Mouse (Mus musculus) neural tube, embryonic 11.5 days (tissue): ENCODE measurements around the gene Map3k14. TPM values are rescaled to one million over a fixed set of nuclear protein-coding genes. Genes with fewer than 3 reads are reported as not detected.

Experiments
- ATAC-seq: fragments of 200-750 bp; cut with Nextera tagmentation; 2 replicates; pipeline ENCODE4 v1.8.0; 2017; ENCODE audit warnings: moderate number of reproducible peaks, mild to moderate bottlenecking, moderate TSS enrichment, moderate library complexity; ENCODE audit not compliant: insufficient read depth, low FRiP score, low TSS enrichment
- DNase-seq: peaks from one replicate; pipeline ENCODE4 v3.0.0-alpha.2; 2015; ENCODE audit warnings: low spot score
- H3K27ac ChIP-seq: fragments of 300-500 bp; sonication (generic); 2 replicates; pipeline ENCODE4 v1.5.1; 2014; ENCODE audit warnings: low read depth, mild to moderate bottlenecking, low read length
- H3K27me3 ChIP-seq: fragments of 300-500 bp; sonication (generic); 2 replicates; pipeline ENCODE4 v1.6.1; 2014; ENCODE audit warnings: mild to moderate bottlenecking, low read length, mixed read lengths; ENCODE audit not compliant: control insufficient read depth, insufficient read depth
- H3K36me3 ChIP-seq: fragments of 300-500 bp; sonication (generic); 2 replicates; pipeline ENCODE4 v1.6.1; 2014; ENCODE audit warnings: mild to moderate bottlenecking, low read length, moderate library complexity, mixed read lengths; ENCODE audit not compliant: control insufficient read depth, insufficient read depth
- H3K4me1 ChIP-seq: fragments of 300-500 bp; sonication (generic); 2 replicates; pipeline ENCODE4 v1.6.1; 2014; ENCODE audit warnings: low read length, mixed read lengths; ENCODE audit not compliant: control insufficient read depth, insufficient read depth
- H3K4me2 ChIP-seq: fragments of 300-500 bp; sonication (generic); 2 replicates; pipeline ENCODE4 v1.6.1; 2014; ENCODE audit warnings: low read depth, mild to moderate bottlenecking, moderate library complexity
- H3K4me3 ChIP-seq: fragments of 300-500 bp; sonication (generic); 2 replicates; pipeline ENCODE4 v1.5.1; 2014; ENCODE audit warnings: low read depth, low read length
- H3K9ac ChIP-seq: fragments of 300-500 bp; sonication (generic); 2 replicates; pipeline ENCODE4 v1.6.1; 2014; ENCODE audit warnings: mild to moderate bottlenecking, low read length
- H3K9me3 ChIP-seq: fragments of 300-500 bp; sonication (generic); 2 replicates; pipeline ENCODE4 v1.6.1; 2016; ENCODE audit warnings: low read length; ENCODE audit not compliant: control insufficient read depth
- WGBS: fragments of 180-500 bp; shearing (Covaris S2); extraction: QIAGEN DNeasy Blood & Tissue Kit; methylation state at CpG from one replicate; pipeline ENCODE4 v1.1.7; 2014; 5-methylcytosine and 5-hydroxymethylcytosine counted together
- polyA plus RNA-seq: library from polyadenylated mRNA; unstranded; fragments of >200 nt; fragmentation: Nextera tagmentation; extraction: Ambion mirVana; gene quantifications from 2 replicates; pipeline ENCODE4 v1.2.1, GENCODE M21; 2014

Gene Map3k14
- polyA plus RNA-seq, 1 experiment from 2014 or later = 2.5 TPM

GRCm38 (mm10) chr11:103174891-103175391 lies 92.3 kb downstream of the Map3k14 start:
- Histone ChIP-seq H3K27ac (no peak overlapping the region), H3K27me3 (peaks cover 33% of the 10 kb centered on the region), H3K9ac (no peak overlapping the region), H3K36me3 (no peaks in the 10 kb centered on the region), H3K9me3 (no peaks in the 10 kb centered on the region), H3K4me3 (no peak overlapping the region), H3K4me2 (no peak overlapping the region), H3K4me1 (peaks cover 10% of the 10 kb centered on the region)
- ATAC-seq (no peak), DNase-seq (no peak)
- WGBS = 59% methylated on average over 8 of the region's 8 CpGs

- WGBS = 87% methylated on average over 5 of the region's 5 CpGs
- Histone ChIP-seq H3K27ac (no peak overlapping the region), H3K4me3 (no peak overlapping the region), H3K36me3 (no peaks in the 10 kb centered on the region), H3K9ac (no peak overlapping the region), H3K27me3 (peaks cover 38% of the 10 kb centered on the region), H3K4me1 (peaks cover 10% of the 10 kb centered on the region), H3K4me2 (no peak overlapping the region), H3K9me3 (no peaks in the 10 kb centered on the region)
- ATAC-seq (no peak), DNase-seq (no peak)
Measured at GRCm38 (mm10) chr11:103174411-103174832, 92.8 kb downstream of the Map3k14 start.

- Histone ChIP-seq H3K9ac (no peak overlapping the region), H3K27ac (no peak overlapping the region), H3K27me3 (peaks cover 44% of the 10 kb centered on the region), H3K36me3 (no peaks in the 10 kb centered on the region), H3K9me3 (no peaks in the 10 kb centered on the region), H3K4me1 (peaks cover 10% of the 10 kb centered on the region), H3K4me2 (no peak overlapping the region), H3K4me3 (no peak overlapping the region)
- WGBS = 89% methylated on average over 11 of the region's 11 CpGs
- DNase-seq (no peak), ATAC-seq (no peak)
Measured at GRCm38 (mm10) chr11:103173771-103174344, 93.4 kb downstream of the Map3k14 start.

- DNase-seq (no peak), ATAC-seq (no peak)
- 85% methylated on average over 7 of the region's 7 CpGs for whole genome bisulfite sequencing
- H3K36me3 ChIP-seq = no peaks in the 10 kb centered on the region
- no peak overlapping the region for H3K27ac ChIP-seq
- no peak overlapping the region for H3K9ac ChIP-seq
- H3K4me3 ChIP-seq = no peak overlapping the region
- H3K4me1 ChIP-seq = peaks cover 10% of the 10 kb centered on the region
- H3K9me3 ChIP-seq = no peaks in the 10 kb centered on the region
- no peak overlapping the region; the same call in 1 of the 2 replicates for H3K4me2 ChIP-seq
- H3K27me3 ChIP-seq = peaks cover 44% of the 10 kb centered on the region
Measured at GRCm38 (mm10) chr11:103173041-103173770, 94.1 kb downstream of the Map3k14 start.

GRCm38 (mm10) chr11:103172392-103173040 lies 94.8 kb downstream of the Map3k14 start:
- no peak overlapping the region for H3K27ac ChIP-seq
- H3K4me2 ChIP-seq = no peak overlapping the region; the same call in 1 of the 2 replicates
- DNase-seq (no peak), ATAC-seq (no peak)
- no peak overlapping the region for H3K9ac ChIP-seq
- H3K27me3 ChIP-seq = peaks cover 44% of the 10 kb centered on the region
- peaks cover 10% of the 10 kb centered on the region for H3K4me1 ChIP-seq
- WGBS = 67% methylated on average over 6 of the region's 6 CpGs
- H3K9me3 ChIP-seq = no peaks in the 10 kb centered on the region
- no peaks in the 10 kb centered on the region for H3K36me3 ChIP-seq
- H3K4me3 ChIP-seq = no peak overlapping the region

- H3K4me1 ChIP-seq = peaks cover 10% of the 10 kb centered on the region
- WGBS = 54% methylated on average over 9 of the region's 9 CpGs
- H3K4me3 ChIP-seq = no peak overlapping the region
- no peaks in the 10 kb centered on the region for H3K9me3 ChIP-seq
- H3K27ac ChIP-seq = no peak overlapping the region
- no peaks in the 10 kb centered on the region for H3K36me3 ChIP-seq
- DNase-seq = no peak
- H3K4me2 ChIP-seq = no peak overlapping the region
- no peak for ATAC-seq
- H3K9ac ChIP-seq = no peak overlapping the region
- peaks cover 44% of the 10 kb centered on the region for H3K27me3 ChIP-seq
Measured at GRCm38 (mm10) chr11:103171703-103172391, 95.4 kb downstream of the Map3k14 start.

- H3K36me3 ChIP-seq = no peaks in the 10 kb centered on the region
- peak overlapping the region; percentile 56 for H3K4me3 ChIP-seq
- peak overlapping the region; percentile 37 for H3K9ac ChIP-seq
- ATAC-seq (no peak), DNase-seq (peak; percentile 38)
- H3K4me1 ChIP-seq = peaks cover 10% of the 10 kb centered on the region
- H3K4me2 ChIP-seq = peak overlapping the region; percentile 90
- no peak overlapping the region for H3K27ac ChIP-seq
- H3K9me3 ChIP-seq = no peaks in the 10 kb centered on the region
- peaks cover 44% of the 10 kb centered on the region for H3K27me3 ChIP-seq
- WGBS = 4% methylated on average over 21 of the region's 23 CpGs
Measured at GRCm38 (mm10) chr11:103171286-103171620, 96.0 kb downstream of the Map3k14 start.

GRCm38 (mm10) chr11:103170494-103171285 lies 96.6 kb downstream of the Map3k14 start, which contains the start of gene Fmnl1:
Fmnl1 (plus strand) TSS chr11:103171107.
- no peaks in the 10 kb centered on the region for H3K36me3 ChIP-seq
- H3K9me3 ChIP-seq = no peaks in the 10 kb centered on the region
- no peak for DNase-seq
- H3K4me1 ChIP-seq = peaks cover 10% of the 10 kb centered on the region
- H3K27ac ChIP-seq = no peak within 1 kb of the TSS
- peaks cover 44% of the 10 kb centered on the region for H3K27me3 ChIP-seq
- peak within 1 kb of the TSS; percentile 90 for H3K4me2 ChIP-seq
- 1% methylated on average over 70 of the region's 84 CpGs for WGBS
- H3K4me3 ChIP-seq = peak within 1 kb of the TSS; percentile 56
- no peak for ATAC-seq
- H3K9ac ChIP-seq = peak within 1 kb of the TSS; percentile 37
